Mouse (Mus musculus): Measurements from ENCODE around the gene Pyurf. TPM values are rescaled to one million over a fixed set of nuclear protein-coding genes. Genes with fewer than 3 reads are reported as not detected.

Gene Pyurf
- polyA plus RNA-seq (2012; fragmentation: generic; extraction: Trizol): 10 to 100 TPM in 1 of 2 experiments, 1 to 10 TPM in 1; 3.5 to 10.5 TPM

DNA sequence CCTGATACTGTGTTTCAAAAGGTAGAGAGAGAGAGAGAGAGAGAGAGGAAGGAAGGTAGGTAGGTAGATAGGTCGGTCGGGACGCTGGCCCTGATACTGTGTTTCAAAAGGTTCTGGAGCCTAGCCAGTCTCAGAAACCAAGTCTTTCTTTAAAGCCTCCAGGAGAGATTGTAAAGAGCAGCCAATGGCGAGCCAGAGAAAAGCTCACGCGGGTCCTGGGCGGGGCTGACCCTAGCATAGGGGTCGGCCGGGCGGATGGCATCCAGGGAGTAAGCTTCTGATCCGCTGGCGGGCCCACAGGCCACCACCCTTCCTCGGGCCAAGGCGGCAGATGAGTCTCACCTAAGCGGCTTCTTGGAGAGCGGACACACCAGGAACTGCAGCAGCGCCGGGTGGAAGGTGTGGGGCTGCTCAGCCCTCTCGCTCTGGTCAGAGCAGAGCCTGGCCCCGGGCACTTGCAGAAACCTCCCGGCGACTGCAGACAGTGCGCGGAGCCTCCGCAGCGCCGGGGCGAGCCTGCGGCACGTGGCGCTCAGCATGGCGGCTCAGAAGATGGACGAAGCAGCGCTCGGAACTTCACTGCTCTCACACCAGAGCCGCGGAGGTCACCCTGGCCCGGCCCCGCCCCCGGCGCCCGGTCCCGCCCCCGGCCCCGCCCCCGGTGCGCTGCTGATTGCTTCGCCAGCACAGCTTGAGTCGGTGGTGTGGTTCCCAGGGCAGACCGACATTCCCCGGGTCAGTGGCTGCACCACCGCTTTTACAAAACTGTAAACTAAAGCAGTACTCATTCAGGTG, at the start of gene Pyurf:
Gene Pyurf (minus strand): TSS at position 612 of the 795 bp plus-strand sequence.

DNA sequence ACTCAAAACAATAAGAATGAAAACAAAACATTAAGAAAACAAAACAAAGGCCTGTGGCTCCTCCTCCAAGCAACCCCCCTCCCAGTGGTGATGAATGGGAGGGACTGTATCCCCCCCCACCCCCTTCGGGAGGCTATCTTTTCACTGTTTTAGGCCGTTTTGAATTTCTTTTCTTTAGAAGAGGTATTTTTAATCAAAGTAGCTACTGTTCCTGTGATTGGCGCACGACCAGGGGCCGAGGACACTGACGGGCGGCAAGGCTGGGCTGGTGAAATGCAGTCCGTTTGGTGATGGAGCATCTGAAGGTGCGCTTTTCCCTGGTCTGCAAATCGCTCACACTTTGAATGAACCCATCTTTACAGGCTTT, 10.5 kb upstream of the Pyurf start, which contains the start of gene Lancl2:
Gene Lancl2 (plus strand): TSS at position 165 of the 367 bp plus-strand sequence.

Other genes starting within 250 kb of the Pyurf start
- gene Ppm1k, start 156.6 kb downstream of the Pyurf start, polyA plus RNA-seq (2012; fragmentation: generic; extraction: Trizol): under 1 TPM; 0.05 to 0.94 TPM
- under 1 TPM; 0.05 to 0.97 TPM for gene Herc6, start 111.1 kb downstream of the Pyurf start, polyA plus RNA-seq (2012; fragmentation: generic; extraction: Trizol)
- gene Lancl2, start 10.5 kb upstream of the Pyurf start, polyA plus RNA-seq (2012; fragmentation: generic; extraction: Trizol): 1 to 10 TPM; 1.6 to 9.8 TPM
- 10 to 100 TPM in 1 of 2 experiments, 1 to 10 TPM in 1; 1.1 to 15.3 TPM for gene Vopp1, start 133.1 kb upstream of the Pyurf start, polyA plus RNA-seq (2012; fragmentation: generic; extraction: Trizol)
- gene Vmn1r21, start 158.3 kb upstream of the Pyurf start, polyA plus RNA-seq (2012; fragmentation: generic; extraction: Trizol): not detected
- gene Vmn1r22, start 215.9 kb upstream of the Pyurf start, polyA plus RNA-seq (2012; fragmentation: generic; extraction: Trizol): not detected
- not detected for gene Vmn1r23, start 234.8 kb upstream of the Pyurf start, polyA plus RNA-seq (2012; fragmentation: generic; extraction: Trizol)